Mouse (Mus musculus) kidney, postnatal 14 days (tissue): Measurements from ENCODE around the gene 1110004F10Rik.
"Not testable (repeated sequence)": the region's sequence is repeated elsewhere in the genome, so short reads cannot be mapped to it uniquely, and the experiment has no call there.

Source experiments
- DNase-seq: peaks from one replicate; pipeline ENCODE4 v3.0.0; 2022; ENCODE audit warnings: mixed read lengths

1110004F10Rik gene

DNA sequence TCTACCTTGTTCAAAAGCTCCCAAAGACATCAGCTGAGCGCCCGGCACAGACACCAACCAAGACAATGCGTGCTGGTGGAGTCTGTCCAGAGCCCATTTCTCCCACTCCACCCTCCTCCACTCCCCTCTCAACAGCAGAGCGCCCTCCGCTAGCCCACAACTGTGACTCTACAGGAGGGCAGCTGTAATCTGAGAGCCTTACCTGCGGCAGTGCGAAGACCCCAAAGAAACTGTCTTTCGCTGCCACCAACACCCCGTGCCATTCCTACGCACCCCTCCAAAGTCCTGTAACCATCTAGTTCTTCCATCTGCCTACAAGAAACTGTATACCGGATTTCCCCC is at the start of gene 1110004F10Rik:
TSS of gene 1110004F10Rik (plus strand) at position 202 of the 342 bp plus-strand sequence.
- no peak for DNase-seq

DNA sequence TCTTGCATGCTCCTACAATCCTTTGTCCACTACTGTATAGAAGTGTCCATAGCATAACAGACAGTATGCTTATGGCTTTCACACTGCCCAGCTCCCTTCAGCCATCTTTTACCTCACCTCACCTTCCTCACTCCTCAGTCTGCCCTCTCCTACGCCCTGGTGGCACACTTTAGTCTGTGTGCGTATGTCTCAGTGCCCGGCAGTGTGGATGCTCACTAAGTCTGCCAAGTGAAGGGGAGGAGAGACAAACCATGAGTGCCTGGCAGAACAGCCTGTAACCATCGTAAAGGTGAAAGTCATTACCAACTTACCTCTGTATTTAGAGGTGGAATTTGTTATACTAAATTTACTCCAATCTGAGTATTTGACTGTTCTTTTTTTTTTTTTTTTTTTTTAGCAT is 36.5 kb upstream of the 1110004F10Rik start:
- DNase-seq: no peak

GRCm38 (mm10) chr7:116029991-116030390 is 9.2 kb upstream of the 1110004F10Rik start:
- DNase-seq: no peak

DNA sequence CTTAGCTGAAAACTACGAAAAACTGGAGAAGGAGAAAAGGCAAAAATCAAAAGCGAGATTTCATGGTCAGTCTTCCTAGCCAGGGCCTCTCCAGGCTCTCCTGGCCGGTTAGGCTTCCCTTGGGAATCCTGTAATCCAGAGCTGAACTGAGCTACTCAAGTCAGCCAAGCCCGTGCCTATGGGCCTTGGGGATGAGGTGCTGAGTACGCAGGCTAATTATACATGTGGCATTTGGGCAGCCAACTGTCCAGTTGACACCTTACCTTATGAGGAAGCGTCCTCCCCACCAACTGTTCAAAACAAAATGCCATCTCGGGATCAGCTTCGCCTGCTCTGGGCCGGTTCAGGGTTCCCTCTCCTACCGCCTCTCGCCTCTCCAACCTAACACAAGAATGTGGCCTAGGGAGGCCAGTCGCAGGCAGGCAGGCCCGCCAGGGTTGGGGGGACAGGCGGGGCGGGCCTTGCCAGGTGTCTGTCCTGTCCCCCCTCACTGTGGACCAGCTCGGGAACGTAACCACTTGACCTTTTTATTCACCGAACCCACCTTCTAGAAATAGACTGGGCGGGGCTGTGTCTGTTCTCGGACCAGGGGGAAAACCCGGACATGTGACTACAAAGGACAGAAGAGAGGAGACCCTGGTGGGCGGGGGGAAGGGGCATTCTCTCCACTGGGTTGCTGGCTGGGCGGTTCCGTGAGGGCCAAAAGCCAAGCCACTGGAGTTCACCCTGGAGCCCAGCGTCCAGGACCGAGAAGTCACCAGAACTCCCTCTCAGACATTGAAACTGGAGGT is 8.4 kb upstream of the 1110004F10Rik start:
- peak; percentile 22 for DNase-seq

- DNase-seq: no peak
Observed at GRCm38 (mm10) chr7:116031388-116031717, 7.8 kb upstream of the 1110004F10Rik start.

DNA sequence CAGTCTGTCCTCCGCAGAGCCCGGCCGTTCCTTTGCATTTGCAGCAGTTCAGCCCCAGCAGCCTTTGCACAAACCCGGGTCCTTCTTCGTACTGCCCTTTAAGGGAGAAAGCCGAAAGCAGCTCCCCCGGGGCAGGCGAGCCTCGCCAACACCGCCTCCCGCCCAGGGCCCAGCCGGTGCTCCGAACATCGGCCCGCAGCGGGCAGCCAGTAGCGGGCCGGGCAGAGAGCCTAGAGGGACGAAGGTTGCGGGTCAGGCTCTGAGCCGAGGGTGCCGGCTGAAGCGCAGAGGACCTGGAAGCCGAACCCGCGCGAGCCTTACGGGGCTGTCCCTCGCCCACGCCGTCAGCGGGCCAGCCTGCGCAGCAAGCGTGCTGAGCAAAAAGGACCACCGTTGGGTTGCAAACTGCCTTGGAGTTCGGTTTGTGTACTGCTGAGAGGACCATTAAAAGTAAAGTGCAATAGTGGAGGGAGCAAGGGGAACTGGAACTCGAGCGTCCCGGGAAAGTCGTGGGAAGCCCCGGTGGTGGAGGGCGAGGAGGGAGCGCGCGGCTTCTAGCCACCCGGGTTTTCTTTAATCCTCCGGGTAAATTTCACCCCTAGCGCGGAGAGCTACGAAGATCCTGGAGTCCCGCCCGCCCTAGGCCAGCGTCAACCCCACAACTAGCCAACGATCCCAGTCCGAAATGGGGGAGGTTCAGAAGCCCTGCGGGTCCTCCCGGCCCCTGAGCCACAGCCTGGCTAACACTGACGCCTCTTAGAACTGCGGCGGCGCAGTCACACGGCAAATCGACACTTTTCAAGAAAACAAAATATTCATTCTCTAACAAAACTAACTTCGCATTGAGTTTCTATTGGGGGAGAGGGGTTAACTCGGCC is 7.2 kb upstream of the 1110004F10Rik start:
- DNase-seq: peak; percentile 79

GRCm38 (mm10) chr7:116032596-116033307 is 6.4 kb upstream of the 1110004F10Rik start:
- DNase-seq: peak; percentile 84

DNA sequence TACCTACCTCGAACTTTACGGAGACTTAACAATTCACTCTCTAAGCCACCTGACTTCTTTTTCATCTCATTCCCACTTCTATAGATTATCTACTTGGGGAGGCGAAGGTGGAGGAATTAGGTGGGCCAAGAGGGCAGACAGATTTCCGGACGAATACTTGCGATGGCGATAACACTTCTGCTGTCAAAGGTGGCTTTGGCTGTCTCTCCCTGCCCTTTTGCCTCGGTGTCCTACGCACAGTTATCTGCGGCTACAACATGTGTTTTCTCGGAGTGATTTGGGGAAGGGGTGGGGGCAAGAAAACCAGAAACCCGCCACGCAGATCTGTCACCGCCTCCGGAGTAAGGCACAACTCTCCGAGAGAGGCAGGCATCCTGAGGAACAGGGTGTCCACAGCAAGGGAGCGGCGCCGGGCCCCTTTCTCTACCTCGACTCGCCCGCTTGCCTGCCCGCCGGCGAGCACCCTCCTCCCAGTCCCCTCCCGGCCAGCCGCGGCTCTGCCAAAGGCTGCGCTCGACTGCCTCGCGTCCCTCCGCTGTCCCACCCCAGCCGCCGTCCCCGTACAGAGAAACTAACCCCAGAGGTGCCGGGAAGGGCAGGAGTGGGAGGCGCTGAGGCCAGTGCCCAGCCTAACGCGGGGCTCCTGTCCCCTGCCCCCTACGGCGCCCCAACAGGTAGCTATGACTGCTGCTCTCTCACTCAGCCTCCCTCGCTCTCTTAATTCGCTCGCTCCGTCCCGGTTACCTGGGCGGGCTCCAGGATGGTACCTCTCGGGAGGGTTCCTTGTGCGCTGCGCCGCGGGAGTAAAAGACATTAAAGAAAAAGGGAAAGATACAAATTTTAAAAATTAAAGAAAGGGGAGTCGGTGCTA is 5.6 kb upstream of the 1110004F10Rik start:
- peak; percentile 71 for DNase-seq

DNA sequence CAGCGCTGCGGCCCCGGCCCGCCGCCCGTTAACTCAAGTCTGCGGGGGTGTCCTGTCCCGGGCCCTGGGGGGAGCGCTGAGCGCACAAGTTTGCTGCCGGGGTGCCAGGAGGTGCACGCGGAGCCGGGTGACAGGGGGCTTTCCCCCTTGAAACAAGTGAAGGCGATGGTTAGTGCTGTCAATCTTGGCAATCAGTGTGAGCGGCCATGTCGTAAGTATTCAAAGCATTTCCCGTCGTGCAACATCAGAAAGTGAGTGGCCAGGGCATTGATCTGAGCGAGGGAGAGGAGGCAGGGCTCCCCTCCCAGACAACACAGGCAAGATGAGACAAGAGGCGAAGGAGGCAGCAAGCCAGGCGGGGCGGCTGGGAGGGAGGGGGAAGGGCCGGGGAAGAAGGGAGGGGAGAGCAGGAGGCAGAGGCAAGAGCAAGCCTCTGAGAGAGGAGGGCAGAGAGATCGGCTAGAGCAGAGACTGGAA is 4.9 kb upstream of the 1110004F10Rik start:
- DNase-seq: peak; percentile 41

DNA sequence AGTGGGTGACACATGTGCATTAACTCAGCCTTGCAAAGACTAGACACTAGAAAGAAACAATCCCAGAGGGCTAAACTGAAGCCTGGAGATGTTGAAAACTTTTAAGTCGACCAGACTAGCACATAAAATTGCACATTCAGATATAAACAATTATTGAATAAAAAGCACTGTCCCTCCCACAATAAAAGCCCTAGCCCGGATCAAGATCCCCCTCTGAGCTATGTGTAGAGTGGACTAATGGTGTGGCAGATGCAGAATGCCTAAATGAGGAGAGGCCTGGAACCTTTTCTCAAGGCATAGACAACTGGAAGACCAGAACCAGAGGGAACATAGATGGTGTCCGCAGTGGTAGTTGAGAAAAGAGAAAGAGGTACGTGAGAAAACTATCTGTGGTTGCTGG is 3.7 kb upstream of the 1110004F10Rik start:
- DNase-seq: no peak

DNA sequence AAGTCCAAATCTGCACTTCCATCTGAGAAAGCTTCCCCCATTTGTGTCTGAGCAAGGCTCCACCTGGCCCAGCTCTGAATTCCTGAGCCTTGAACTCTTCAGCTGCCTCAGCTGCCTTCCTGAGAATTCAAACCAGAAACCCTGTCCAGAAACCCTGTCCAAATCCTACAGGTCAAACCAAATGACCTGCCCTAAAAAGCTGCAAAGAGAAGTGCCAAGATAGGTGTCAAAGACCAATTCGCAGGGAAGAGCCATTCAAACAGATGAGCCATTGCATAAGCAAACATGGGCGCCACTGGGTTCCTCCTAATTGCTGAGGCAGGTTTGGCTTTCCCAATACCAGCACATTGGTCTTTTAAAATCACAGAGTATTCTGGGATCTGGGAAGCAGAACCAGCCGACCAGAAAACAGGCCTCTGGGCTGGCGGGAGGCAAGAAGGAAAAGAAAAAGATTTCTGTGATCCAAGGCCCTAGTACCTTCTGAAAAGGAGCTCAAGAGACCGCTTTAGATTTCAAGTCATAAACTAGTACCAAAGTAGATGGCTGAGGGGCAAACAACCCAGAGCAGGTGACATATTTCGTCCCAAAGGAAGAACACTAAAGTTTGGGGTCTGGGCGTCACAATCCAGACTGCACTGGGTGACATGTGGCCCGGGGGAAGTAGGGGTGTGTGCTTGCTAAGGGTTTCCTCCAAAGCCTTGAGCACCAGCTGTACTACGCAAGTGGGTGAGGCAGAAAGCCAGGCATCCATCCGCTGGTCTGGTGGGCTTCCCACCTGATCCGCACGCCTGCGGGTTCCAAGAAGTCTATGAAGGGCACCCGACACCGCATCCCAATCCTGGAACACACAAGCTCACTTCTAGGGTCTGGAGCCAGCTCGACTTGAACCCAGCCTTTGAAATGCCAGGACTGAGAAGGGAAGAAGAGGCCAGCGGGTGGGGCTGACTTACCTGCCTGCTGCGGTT is 2.3 kb upstream of the 1110004F10Rik start:
- DNase-seq: no peak

- DNase-seq: peak; percentile 5
Observed at GRCm38 (mm10) chr7:116038024-116038423, 1.2 kb upstream of the 1110004F10Rik start.

- DNase-seq: peak; percentile 5
Observed at GRCm38 (mm10) chr7:116038511-116038910, 686 bp upstream of the 1110004F10Rik start, which contains the start of gene Sox6. Gene Sox6 (minus strand): TSS chr7:116038796.

GRCm38 (mm10) chr7:116039538-116040466 is 605 bp downstream of the 1110004F10Rik start:
- peak; percentile 90 for DNase-seq

GRCm38 (mm10) chr7:116040470-116041019 is 1.3 kb downstream of the 1110004F10Rik start:
- DNase-seq: peak; percentile 1

DNA sequence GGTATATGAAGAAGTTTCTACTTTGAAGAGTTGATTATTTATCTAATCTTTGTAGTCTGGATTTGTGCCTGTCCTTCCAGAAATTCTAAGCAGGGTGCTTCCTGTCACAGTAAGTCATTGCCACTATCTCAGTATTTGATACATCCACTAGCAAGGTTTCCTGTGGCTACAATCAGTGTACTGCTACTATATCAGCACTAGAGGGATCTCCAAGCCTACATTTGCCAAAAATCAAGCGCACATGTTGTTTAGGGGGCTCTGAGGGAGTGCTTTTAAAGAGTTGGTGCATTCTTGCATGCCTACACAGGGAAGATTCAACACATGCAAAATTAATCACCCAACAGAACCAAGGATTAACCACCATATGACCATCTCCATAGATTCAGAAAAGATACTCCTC is 21.5 kb downstream of the 1110004F10Rik start:
- DNase-seq: no peak

DNA sequence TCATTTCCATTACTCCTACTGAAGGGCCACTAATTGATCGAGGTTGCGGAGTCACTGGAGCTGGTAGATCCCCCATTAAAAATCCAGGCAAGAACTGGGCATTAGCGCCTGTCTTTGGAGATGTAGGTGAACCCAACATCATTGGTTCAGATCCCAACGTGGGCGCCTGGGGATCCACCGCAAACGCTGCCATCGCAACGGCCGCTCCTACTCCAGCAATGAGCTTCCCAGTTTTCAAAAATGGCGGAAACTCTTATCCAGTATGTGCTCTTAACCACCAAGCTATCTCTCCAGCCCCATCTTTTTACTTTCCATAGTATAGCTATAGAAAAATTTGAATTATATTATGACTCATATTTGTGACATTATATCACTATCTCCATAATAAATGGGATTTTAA is 45.2 kb downstream of the 1110004F10Rik start, which contains the start of gene Gm4353:
TSS of gene Gm4353 (minus strand) at position 270 of the 400 bp plus-strand sequence.
- not testable (repeated sequence) for DNase-seq

GRCm38 (mm10) chr7:116092710-116093465 is 53.7 kb downstream of the 1110004F10Rik start:
- DNase-seq: peak; percentile 97
